Mouse (Mus musculus) thymus, adult 2 months (tissue): ENCODE results near the gene Sestd1.

ENCODE experiments used
- CTCF ChIP-seq: fragments of 200-500 bp; IDR thresholded peaks from 2 replicates; pipeline ENCODE4 v1.5.1; 2012; ENCODE audit warnings: mild to moderate bottlenecking, control low read depth, low read length, moderate library complexity, borderline replicate concordance; ENCODE audit not compliant: control insufficient read depth, poor library complexity, insufficient read depth; ENCODE audit errors: extremely low read depth
- POLR2A ChIP-seq: fragments of 200-500 bp; IDR thresholded peaks from 2 replicates; pipeline ENCODE4 v1.6.1; 2012; ENCODE audit warnings: mild to moderate bottlenecking, low read length, control low read depth, moderate library complexity; ENCODE audit not compliant: control insufficient read depth, poor library complexity, insufficient read depth; ENCODE audit errors: extremely low read depth

DNA sequence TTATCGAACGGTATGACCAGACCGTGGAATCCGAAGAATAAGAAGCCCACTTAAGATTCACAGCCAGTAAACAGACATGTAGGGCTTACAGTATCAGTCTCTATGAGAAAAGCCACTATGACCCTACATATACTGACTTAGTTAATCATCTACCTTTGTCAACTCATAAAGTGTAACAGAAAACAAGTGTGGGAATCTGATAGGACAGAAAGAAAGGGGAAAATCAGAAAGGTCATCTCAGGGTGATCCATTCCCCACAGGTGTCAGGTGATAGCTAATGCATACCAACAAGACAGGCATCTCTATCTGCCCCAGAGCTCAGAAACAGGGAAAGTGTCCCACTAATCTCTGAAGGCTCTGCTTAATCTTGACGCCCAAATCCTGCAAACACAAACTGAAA is 4.5 kb downstream of the Sestd1 start:
- no peak for TF ChIP-seq CTCF
- no peak for TF ChIP-seq POLR2A
